Mouse (Mus musculus): ENCODE results near the gene Lysmd4.

DNA sequence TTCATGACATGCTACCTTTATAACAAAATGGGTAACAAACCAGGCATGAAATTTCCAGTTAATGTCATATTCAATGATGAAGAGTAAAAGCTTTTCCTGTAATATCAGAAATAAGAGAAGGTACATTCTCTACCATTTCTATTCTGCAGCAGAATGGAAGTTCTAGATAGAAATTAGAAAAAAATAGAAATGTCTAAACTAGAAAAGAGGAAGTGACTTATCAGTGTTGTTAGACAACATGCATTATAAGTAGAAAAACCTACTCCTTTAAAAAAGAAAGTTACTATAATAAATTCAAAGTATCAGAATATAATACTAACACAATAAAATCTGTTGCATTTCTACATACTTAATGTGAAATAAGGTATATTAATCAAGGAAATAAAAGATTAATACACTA lies 96.4 kb downstream of the Lysmd4 start:
- no peak for TF ChIP-seq CTCF (IDR thresholded peaks at IDR 0.05; ENCODE audit: control insufficient read depth, insufficient read depth, insufficient read length)
- no peak for TF ChIP-seq FOSL1 (IDR thresholded peaks at IDR 0.05; ENCODE audit: insufficient read depth, low read length, poor library complexity, severe bottlenecking)

Data from C2C12 (cell line).